Mouse (Mus musculus) urinary bladder, postnatal 25 days (tissue): ENCODE results near the gene Dcn.

Experiments used
- DNase-seq: peaks from one replicate; pipeline ENCODE4 v3.0.0; 2022; ENCODE audit warnings: low spot score

The Dcn gene

GRCm38 (mm10) chr10:97479004-97479766 is at the start of gene Dcn:
Dcn (plus strand) TSS chr10:97479609.
- DNase-seq = peak; percentile 16

- DNase-seq = peak; percentile 10
Measured at GRCm38 (mm10) chr10:97436662-97437061, 42.7 kb upstream of the Dcn start.

GRCm38 (mm10) chr10:97442300-97442699 is 37.1 kb upstream of the Dcn start:
- DNase-seq = no peak

- DNase-seq = no peak
Measured at GRCm38 (mm10) chr10:97446486-97446885, 32.9 kb upstream of the Dcn start.

- DNase-seq = no peak
Measured at GRCm38 (mm10) chr10:97452886-97453285, 26.5 kb upstream of the Dcn start.

- DNase-seq = no peak
Measured at GRCm38 (mm10) chr10:97453529-97453928, 25.9 kb upstream of the Dcn start.

GRCm38 (mm10) chr10:97456993-97457392 is 22.4 kb upstream of the Dcn start:
- DNase-seq = no peak

- DNase-seq = no peak
Measured at GRCm38 (mm10) chr10:97466818-97467217, 12.6 kb upstream of the Dcn start.

GRCm38 (mm10) chr10:97469411-97470140 is 9.8 kb upstream of the Dcn start:
- no peak for DNase-seq

- DNase-seq = no peak
Measured at GRCm38 (mm10) chr10:97475460-97475859, 3.9 kb upstream of the Dcn start.

GRCm38 (mm10) chr10:97478259-97478658 is 1.1 kb upstream of the Dcn start:
- DNase-seq = no peak

- DNase-seq = no peak
Measured at GRCm38 (mm10) chr10:97482150-97482549, 2.7 kb downstream of the Dcn start.

GRCm38 (mm10) chr10:97484049-97484448 is 4.6 kb downstream of the Dcn start:
- no peak for DNase-seq

GRCm38 (mm10) chr10:97485151-97485550 is 5.7 kb downstream of the Dcn start:
- no peak for DNase-seq

GRCm38 (mm10) chr10:97486085-97486484 is 6.7 kb downstream of the Dcn start:
- DNase-seq = no peak

GRCm38 (mm10) chr10:97487269-97487989 is 8.0 kb downstream of the Dcn start:
- no peak for DNase-seq

- no peak for DNase-seq
Measured at GRCm38 (mm10) chr10:97492367-97492980, 13.1 kb downstream of the Dcn start.

GRCm38 (mm10) chr10:97497646-97498045 is 18.2 kb downstream of the Dcn start:
- DNase-seq = no peak

- DNase-seq = no peak
Measured at GRCm38 (mm10) chr10:97523366-97523765, 44.0 kb downstream of the Dcn start.

- DNase-seq = no peak
Measured at GRCm38 (mm10) chr10:97535697-97536096, 56.3 kb downstream of the Dcn start.

- DNase-seq = no peak
Measured at GRCm38 (mm10) chr10:97536921-97537320, 57.5 kb downstream of the Dcn start.

- DNase-seq = no peak
Measured at GRCm38 (mm10) chr10:97538202-97538601, 58.8 kb downstream of the Dcn start.
